Mouse (Mus musculus): Measurements from ENCODE around the gene Slc41a2.

The Slc41a2 gene

DNA sequence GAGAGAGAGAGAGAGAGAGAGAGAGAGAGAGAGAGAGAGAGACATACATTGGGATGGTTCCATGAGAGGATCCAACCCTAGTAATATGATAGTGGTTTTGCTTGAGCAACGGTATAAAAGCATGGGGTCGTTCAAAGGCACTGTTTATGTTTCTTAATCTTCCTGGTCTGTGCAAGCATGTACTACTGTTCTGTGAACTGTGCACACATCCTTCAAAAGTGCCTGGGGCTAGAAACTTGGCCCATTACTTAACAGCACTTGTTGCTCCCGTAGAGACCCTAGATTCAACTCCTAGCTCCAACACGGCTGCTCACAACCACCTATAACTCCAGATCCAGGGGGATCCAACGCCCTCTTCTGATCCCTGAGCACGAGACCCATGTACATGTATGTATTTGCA lies 17.3 kb downstream of the Slc41a2 start:
- DNase-seq (ENCODE audit: low read depth, low spot score): no peak

GRCm38 (mm10) chr10:83313033-83313432 lies 24.6 kb downstream of the Slc41a2 start:
- DNase-seq (ENCODE audit: low read depth, low spot score): no peak

GRCm38 (mm10) chr10:83310356-83310755 lies 27.3 kb downstream of the Slc41a2 start:
- DNase-seq (ENCODE audit: low read depth, low spot score): no peak

DNA sequence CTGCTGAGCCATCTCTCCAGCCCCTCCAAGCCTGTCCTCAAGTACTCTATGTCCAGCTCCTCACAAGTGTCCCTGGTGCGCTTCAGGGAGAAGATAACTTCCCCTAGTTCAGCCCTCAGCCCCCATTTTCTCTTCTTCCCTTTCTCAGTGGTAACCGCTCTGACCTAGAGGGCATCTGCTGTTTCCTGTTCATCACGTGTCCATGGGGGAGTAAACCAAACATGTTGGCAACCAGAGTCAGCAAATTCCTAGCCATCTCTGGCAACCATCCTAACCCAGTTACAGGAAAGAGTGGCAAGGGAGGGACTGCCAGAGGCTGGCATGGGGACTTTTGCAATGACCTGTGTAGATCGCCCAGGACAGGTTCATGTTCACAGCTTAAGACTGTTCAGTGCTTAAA lies 36.0 kb downstream of the Slc41a2 start:
- no peak for DNase-seq (ENCODE audit: low read depth, low spot score)

- DNase-seq (ENCODE audit: low read depth, low spot score): no peak
Measured at GRCm38 (mm10) chr10:83301054-83301453, 36.6 kb downstream of the Slc41a2 start.

DNA sequence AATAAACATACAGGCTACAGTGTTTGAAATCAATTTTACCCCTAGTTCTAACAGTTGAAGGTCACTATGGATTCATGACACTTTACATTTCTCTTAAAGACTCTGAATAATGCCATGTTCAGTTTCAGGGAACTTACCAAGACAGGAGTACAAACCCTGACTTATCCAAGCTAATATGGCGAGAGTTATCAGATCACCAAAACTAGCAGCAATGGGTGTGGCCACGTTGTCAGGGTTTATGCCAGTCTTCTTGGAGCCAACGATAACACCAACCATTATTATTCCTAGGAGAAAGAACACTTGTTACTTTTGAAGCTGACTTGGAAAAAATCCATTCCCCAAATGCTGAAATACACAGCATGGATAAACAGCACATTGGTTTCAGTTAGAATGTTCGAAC lies 40.7 kb downstream of the Slc41a2 start:
- no peak for DNase-seq (ENCODE audit: low read depth, low spot score)

DNA sequence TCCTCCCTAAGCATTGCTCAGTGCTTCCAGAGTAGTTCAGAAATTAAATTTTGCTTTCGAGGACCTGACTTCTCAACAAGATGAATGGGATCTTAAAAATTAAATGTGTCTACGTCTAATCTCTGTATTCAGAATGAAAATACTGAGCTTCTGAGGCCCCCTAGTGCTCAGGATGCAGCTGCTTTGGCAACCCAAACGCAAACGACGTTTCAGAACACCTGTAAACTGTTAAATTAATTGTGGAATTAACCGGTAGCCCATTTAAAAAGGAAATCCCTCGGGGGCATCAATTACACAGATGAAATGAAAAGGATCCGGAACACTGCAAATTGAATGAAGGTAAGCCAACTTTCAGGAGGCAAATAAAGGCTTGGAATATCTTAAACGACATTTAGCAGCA lies 42.9 kb downstream of the Slc41a2 start:
- no peak for DNase-seq (ENCODE audit: low read depth, low spot score)

DNA sequence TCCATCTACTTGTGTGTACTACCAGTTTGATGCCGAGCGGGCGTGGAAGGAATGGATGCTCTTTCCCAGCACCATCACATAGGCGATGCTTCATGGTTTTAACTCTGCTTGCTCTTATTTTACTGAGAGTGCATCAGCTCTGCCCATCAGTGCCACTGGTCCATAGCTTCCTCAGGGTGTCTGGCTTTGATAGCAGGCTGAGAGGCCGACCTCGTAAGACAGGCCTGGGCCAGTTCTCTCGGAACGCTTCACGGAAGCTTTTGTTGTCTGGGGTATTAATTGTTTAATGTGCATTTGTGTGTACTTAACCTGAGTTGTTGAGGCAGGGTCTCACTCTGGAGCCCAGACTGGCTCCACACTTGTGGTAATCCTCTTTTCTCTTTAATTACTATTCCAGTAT lies 44.3 kb downstream of the Slc41a2 start:
- DNase-seq (ENCODE audit: low read depth, low spot score): no peak

GRCm38 (mm10) chr10:83291731-83292130 lies 46.0 kb downstream of the Slc41a2 start:
- no peak for DNase-seq (ENCODE audit: low read depth, low spot score)

DNA sequence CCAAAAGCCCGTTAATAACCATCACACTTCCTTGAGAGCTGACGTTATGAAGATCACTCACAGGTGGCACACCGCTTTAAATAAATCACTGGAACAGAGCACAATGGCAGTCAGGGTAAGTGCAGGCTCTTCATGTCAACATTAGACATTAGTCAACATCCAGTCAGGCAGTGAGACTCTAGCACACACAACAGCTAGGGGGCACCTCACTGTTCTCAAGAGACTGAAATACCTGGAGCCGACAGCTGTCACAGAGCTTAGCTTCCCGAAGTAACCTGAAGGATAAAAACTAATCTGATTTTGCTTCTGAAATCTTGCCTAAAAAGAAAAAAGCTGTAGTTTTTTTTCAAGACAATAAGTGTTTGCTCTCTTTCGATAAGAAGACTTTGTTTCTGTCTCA lies 49.9 kb downstream of the Slc41a2 start:
- DNase-seq (ENCODE audit: low read depth, low spot score): no peak

DNA sequence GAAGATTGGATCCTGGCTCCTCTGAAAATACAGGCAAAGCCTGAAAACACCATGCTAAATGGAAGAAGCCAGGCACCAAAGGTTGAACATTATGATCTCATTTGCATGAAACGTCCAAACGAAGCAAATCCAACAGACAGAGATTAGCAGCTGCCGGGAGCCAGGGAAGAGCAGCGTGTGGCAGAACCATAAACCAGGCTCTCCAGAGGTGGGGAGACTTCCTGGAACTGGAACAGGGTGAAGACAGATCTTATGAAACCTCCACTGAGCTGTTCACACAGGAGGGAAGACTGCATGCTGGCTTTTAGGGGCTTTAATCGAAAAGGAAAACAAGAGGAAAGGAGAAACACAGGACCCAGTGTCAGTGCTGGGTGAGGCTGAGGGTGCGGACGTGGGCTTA lies 51.3 kb downstream of the Slc41a2 start:
- DNase-seq (ENCODE audit: low read depth, low spot score): no peak

DNA sequence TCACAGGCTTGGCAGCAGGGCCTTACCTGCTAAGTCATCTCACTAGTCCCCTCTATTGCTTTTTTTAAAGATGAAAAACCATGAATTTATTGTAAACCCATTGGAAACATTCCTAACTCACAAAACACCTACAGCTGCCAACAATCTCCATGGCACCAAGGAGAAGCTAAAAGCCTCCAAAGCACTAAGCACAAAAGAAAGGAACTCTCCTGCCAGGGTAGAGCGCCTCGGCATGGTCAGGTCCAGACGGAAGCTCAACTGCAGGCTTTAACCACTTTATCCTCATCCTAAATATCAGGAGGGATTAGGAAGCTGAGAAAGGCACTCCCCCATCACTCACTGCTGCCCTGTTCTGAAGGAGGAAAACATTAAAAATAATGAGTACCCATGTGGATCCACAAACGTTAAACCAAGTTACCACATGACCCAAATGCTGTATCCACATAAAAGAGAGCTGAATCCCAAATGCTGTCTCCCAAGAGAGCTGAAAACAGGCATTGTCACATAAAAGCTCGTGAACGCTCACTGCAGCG lies 51.9 kb downstream of the Slc41a2 start:
- no peak for DNase-seq (ENCODE audit: low read depth, low spot score)

GRCm38 (mm10) chr10:83284916-83285315 lies 52.8 kb downstream of the Slc41a2 start:
- DNase-seq (ENCODE audit: low read depth, low spot score): no peak

- no peak for DNase-seq (ENCODE audit: low read depth, low spot score)
Measured at GRCm38 (mm10) chr10:83266731-83267130, 71.0 kb downstream of the Slc41a2 start.

- no peak for DNase-seq (ENCODE audit: low read depth, low spot score)
Measured at GRCm38 (mm10) chr10:83266241-83266640, 71.4 kb downstream of the Slc41a2 start.

DNA sequence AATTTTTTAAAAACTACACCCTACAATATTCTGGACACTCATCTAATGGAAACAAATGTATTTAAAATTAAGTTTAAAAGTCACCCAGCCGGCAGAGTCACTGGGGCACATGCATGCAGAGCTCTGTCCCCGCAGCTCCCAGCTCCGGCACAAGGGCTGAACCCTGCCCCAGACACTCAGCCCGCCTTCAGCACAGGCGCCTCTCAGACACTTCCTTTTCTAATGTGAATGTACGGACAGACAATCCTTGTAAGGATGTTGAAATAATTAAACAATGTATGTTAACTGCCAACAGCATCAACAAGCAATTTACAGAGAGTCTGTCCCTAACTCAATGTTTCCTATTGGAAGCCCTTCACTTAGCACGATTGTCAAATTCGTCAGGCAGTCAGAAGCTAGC lies 73.0 kb downstream of the Slc41a2 start:
- DNase-seq (ENCODE audit: low read depth, low spot score): no peak

DNA sequence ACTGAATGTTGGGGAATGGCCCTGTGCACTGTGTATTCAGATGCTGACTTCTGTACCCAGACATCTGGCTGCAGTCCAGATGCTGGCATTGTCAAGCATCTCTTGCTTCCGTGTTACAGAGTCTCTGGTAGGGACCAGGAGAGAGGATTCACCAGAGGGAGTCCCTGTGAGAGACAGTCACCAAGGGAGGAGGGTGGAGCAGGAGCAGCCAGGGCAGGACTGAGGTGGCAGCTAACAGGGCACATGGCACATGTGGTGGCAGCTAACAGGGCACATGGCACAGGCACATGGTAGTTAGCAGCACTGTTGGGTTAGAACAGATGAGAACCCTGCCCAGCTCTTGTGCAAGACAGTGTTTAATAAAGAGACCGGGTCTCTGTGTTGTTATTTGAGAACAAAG lies 73.6 kb downstream of the Slc41a2 start:
- DNase-seq (ENCODE audit: low read depth, low spot score): no peak

GRCm38 (mm10) chr10:83261264-83261663 lies 76.4 kb downstream of the Slc41a2 start:
- DNase-seq (ENCODE audit: low read depth, low spot score): no peak

DNA sequence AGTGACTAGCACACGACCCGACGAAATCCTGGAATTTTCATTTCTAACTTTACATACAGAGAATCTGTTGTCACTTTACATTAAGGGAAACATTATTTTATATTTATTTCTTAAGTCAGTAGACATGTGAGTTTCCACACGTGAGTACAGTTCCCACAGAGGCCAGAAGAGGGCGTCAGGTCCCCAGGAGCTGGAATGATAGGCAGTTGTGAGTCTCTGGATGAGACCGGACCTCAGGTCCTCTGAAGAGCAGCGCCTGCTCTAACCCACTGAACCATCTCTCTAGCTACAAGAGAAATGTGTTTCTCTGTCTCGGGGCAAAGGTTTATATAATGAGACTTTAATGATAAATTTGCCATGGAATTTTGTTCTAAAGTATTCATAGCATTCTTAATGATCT lies 86.3 kb downstream of the Slc41a2 start:
- peak; percentile 79 for DNase-seq (ENCODE audit: low read depth, low spot score)

DNA sequence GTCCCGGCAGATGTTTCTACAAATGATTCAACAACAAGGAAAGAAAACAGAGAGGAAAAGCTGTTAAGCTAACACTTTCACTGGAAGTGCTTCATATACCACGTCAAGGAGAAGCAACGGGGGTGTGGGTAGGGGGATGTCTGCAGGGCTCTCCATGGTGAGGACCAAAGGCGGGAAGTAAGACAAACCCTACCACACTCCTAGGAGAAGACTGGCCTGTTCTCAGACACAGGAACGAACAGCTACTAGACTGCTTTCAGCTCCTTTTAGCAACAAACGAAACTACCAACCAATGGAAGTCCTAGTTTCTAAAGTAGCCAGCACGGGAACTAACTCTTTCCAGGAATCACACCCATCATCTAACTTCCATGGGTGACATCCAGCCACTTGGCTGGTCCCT lies 89.6 kb downstream of the Slc41a2 start:
- no peak for DNase-seq (ENCODE audit: low read depth, low spot score)

GRCm38 (mm10) chr10:83245720-83246119 lies 92.0 kb downstream of the Slc41a2 start:
- DNase-seq (ENCODE audit: low read depth, low spot score): no peak

DNA sequence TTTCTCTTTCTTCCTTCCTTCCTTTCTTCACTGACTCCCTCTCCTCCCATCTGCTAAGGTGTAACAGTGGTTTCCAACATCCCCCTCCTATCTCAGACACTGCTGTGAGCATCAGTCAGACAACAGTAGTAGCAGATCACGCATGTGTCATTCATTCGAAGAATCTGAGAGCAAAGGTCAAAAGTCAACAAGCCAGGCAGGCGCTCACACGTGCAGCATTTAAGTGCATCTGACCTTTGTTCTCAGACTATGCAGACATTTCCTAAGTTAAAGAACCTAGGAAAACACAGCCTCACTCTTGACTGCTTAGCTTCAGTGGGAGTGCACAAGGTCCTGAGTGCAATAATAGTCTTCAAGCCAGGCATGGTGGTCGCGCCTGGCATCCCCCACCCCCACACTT lies 93.6 kb downstream of the Slc41a2 start:
- DNase-seq (ENCODE audit: low read depth, low spot score): peak; percentile 23

GRCm38 (mm10) chr10:83242106-83242686 lies 95.5 kb downstream of the Slc41a2 start:
- no peak for DNase-seq (ENCODE audit: low read depth, low spot score)

DNA sequence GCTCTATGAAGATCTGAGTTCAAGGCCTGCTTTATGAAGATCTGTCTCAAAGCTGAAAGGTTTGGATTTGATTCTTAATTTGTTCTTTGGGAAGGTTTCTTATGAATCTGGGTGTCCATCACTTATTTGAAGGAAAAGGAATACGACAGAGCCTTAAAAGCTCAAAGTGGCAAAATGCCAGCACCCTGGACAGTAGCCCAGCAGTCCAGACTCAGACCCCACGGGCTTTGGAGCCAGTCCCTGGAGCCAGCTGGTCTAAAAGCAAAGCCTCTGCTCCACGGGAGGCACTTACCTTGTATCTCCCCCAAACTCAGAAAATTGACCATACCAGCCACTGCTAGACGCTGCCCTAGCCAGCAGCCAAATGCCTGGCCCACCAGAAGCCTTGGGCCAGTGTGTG lies 103.3 kb downstream of the Slc41a2 start:
- no peak for DNase-seq (ENCODE audit: low read depth, low spot score)

Data from ZHBTc4 (cell line).